Mouse (Mus musculus): ENCODE data around the gene Gm10309. TPM values are rescaled to one million over a fixed set of nuclear protein-coding genes. Genes with fewer than 3 reads are reported as not detected.

The Gm10309 gene
- polyA plus RNA-seq, 1 experiment from 2014 or later, result 0.44 TPM

DNA sequence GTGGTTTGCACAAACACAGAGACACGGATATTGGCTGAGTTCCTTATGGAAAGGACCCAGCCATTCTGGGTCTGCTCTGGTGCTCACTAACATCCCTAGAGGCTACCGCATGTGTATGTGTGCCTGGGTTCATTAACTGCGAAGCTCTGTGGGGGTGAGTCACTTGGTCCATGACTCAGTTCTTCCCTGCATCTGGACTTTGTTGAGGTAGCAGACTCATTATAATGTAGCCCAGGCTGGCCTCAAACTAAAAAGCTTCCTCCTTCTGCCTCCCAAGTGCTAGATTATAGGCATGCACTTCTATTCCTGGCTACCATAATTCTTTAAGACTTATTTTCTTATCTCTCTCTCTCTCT is 50.7 kb downstream of the Gm10309 start:
- Histone ChIP-seq H3K27ac (no peak overlapping the region), H3K27me3 (no peaks in the 10 kb centered on the region), H3K4me2 (no peak overlapping the region), H3K36me3 (no peaks in the 10 kb centered on the region), H3K4me3 (no peak overlapping the region), H3K9ac (no peak overlapping the region), H3K9me3 (no peaks in the 10 kb centered on the region), H3K4me1 (peaks cover 7% of the 10 kb centered on the region; the same call in 1 of the 2 replicates)
- WGBS, result 85% methylated on average over 3 of the region's 3 CpGs
- ATAC-seq (ENCODE audit: insufficient number of reproducible peaks, insufficient read depth, low FRiP score, low TSS enrichment, low read depth), result no peak

DNA sequence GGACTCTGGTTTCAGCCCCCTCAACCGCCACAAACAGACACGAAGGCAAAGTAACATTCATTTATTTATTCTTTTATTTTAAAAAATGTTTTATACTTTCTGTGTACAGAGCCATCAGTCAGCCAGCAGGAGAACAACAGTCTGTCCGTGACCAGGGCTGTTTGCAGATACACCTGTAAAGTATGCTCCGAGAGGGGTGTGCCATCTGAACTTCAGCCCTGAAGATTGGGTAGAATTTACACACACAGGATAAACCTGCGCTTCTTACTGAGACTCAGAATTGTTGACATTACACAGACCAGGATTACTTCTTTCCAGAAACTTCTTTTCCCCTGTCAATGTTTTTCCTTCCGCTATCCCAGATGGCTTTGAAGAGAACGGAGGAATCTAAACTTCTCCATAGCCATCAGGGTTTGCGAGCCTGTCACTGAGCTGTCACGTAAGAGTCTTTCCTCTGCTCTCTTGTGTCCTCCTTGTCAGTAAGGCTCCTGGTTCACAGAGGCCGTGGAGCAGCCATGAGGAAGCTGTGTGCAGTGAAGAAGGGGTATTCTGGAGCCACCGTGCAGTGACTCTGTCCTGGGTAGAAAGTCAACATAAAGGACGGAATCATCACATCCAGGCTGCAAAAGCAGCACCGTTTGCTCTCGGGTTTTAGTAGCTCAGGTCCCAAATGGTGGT is 51.2 kb downstream of the Gm10309 start:
- Histone ChIP-seq H3K4me1 (peaks cover 7% of the 10 kb centered on the region; the same call in 1 of the 2 replicates), H3K4me3 (no peak overlapping the region), H3K9me3 (no peaks in the 10 kb centered on the region), H3K27ac (no peak overlapping the region), H3K9ac (no peak overlapping the region), H3K4me2 (no peak overlapping the region), H3K27me3 (no peaks in the 10 kb centered on the region), H3K36me3 (no peaks in the 10 kb centered on the region)
- no peak for ATAC-seq (ENCODE audit: insufficient number of reproducible peaks, insufficient read depth, low FRiP score, low TSS enrichment, low read depth)
- 88% methylated on average over 14 of the region's 14 CpGs for WGBS

DNA sequence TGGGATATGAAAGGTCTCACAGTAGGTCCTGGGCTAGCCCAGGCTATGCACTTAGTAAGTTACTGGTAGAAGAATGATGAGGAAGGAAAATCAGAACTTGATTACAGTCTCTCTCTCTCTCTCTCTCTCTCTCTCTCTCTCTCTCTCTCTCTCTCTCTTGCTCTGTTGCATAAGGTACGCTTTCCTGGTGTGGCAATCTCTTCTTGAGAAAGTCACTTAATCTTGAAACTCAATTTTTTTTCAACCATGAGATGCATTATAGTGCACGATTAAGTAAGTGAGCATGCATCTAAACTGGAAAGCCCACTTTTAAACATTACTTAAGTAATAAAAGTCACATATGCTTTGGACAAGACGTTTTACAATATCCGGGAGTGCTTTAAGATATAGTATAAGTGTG is 52.1 kb downstream of the Gm10309 start:
- no peak overlapping the region for H3K9ac ChIP-seq
- H3K9me3 ChIP-seq, result peaks cover 4% of the 10 kb centered on the region
- 89% methylated on average over 4 of the region's 4 CpGs for WGBS
- no peaks in the 10 kb centered on the region for H3K27me3 ChIP-seq
- no peak overlapping the region for H3K4me3 ChIP-seq
- peaks cover 7% of the 10 kb centered on the region; the same call in 1 of the 2 replicates for H3K4me1 ChIP-seq
- H3K27ac ChIP-seq, result no peak overlapping the region
- ATAC-seq (ENCODE audit: insufficient number of reproducible peaks, insufficient read depth, low FRiP score, low TSS enrichment, low read depth), result no peak
- H3K4me2 ChIP-seq, result no peak overlapping the region
- no peaks in the 10 kb centered on the region for H3K36me3 ChIP-seq

Other genes with a start within 250 kb of the Gm10309 start
- gene Epas1, start 248.5 kb upstream of the Gm10309 start, polyA plus RNA-seq (2015; fragmentation: Nextera tagmentation; extraction: Ambion mirVana), result 3.0 and 3.9 TPM in 2 replicates

Measured in embryonic facial prominence, embryonic 13.5 days (tissue).